Mouse (Mus musculus) C2C12 (cell line): ENCODE measurements around the gene Ggcx.

ENCODE experiments used
- CTCF ChIP-seq: IDR thresholded peaks from one replicate; pipeline ENCODE4 v1.5.1; 2011; ENCODE audit not compliant: control insufficient read depth, insufficient read depth, insufficient read length
- FOSL1 ChIP-seq: IDR thresholded peaks from one replicate; pipeline ENCODE4 v1.8.0; 2011; ENCODE audit warnings: mild to moderate bottlenecking, low read length; ENCODE audit not compliant: poor library complexity, insufficient read depth, severe bottlenecking
- MAX ChIP-seq: IDR thresholded peaks from one replicate; pipeline ENCODE4 v1.6.1; 2011; ENCODE audit warnings: mild to moderate bottlenecking, control low read depth
- MYOD1 ChIP-seq: IDR thresholded peaks from one replicate; pipeline ENCODE4 v1.6.1; 2011; ENCODE audit warnings: low read depth; ENCODE audit not compliant: control insufficient read depth, insufficient read length
- MYOG ChIP-seq: IDR thresholded peaks from one replicate; pipeline ENCODE4 v1.6.1; 2011; ENCODE audit not compliant: control insufficient read depth, insufficient read length; ENCODE audit errors: extremely low read depth

GRCm38 (mm10) chr6:72456567-72456966, 42.5 kb downstream of the Ggcx start:
- no peak for TF ChIP-seq CTCF
- no peak for TF ChIP-seq MYOG
- no peak for TF ChIP-seq MYOD1
- no peak for TF ChIP-seq FOSL1
- TF ChIP-seq MAX: no peak
